Mouse (Mus musculus): ENCODE measurements around the gene Olfr1436. TPM values are rescaled to one million over a fixed set of nuclear protein-coding genes. Genes with fewer than 3 reads are reported as not detected.
"Not testable (repeated sequence)": the region's sequence is repeated elsewhere in the genome, so short reads cannot be mapped to it uniquely, and the experiment has no call there.

The Olfr1436 gene
- total RNA-seq (2014; rRNA removed; ENCODE audit: low replicate concordance) (not detected in 2 replicates), polyA plus RNA-seq (2015; fragmentation: Nextera tagmentation; extraction: Ambion mirVana) (not detected in 2 replicates)

- H3K27ac ChIP-seq (ENCODE audit: low read depth); H3K9ac ChIP-seq (replicated peaks; ENCODE audit: low read depth, low read length); H3K36me3 ChIP-seq (replicated peaks; ENCODE audit: control insufficient read depth, insufficient read depth, low read length); H3K27me3 ChIP-seq (ENCODE audit: control insufficient read depth, insufficient read depth, low read length); H3K4me2 ChIP-seq (ENCODE audit: low read depth, low read length); H3K4me3 ChIP-seq (ENCODE audit: low read depth, low read length); ATAC-seq (ENCODE audit: insufficient read depth, low read depth); DNase-seq (ENCODE audit: low spot score); H3K9me3 ChIP-seq (replicated peaks; ENCODE audit: control insufficient read depth, low read length); H3K4me1 ChIP-seq (ENCODE audit: control insufficient read depth, insufficient read depth): not testable (repeated sequence)
- WGBS = 59% methylated on average over 1 of the region's 1 CpGs
These were observed at the start of gene Olfr1436 for GRCm38 (mm10) chr19:12299030-12299429. Gene Olfr1436 (minus strand): TSS chr19:12299130.

GRCm38 (mm10) chr19:12335810-12336209 lies 36.9 kb upstream of the Olfr1436 start, which contains the start of gene Olfr1438-ps1:
Gene Olfr1438-ps1 (minus strand): TSS chr19:12335910.
- Histone ChIP-seq H3K27ac (ENCODE audit: low read depth) (no peak within 1 kb of the TSS), H3K4me1 (ENCODE audit: control insufficient read depth, insufficient read depth) (no peaks in the 10 kb centered on the region), H3K9me3 (replicated peaks; ENCODE audit: control insufficient read depth, low read length) (no peaks in the 10 kb centered on the region), H3K4me3 (ENCODE audit: low read depth, low read length) (no peak within 1 kb of the TSS), H3K27me3 (ENCODE audit: control insufficient read depth, insufficient read depth, low read length) (no peaks in the 10 kb centered on the region), H3K36me3 (replicated peaks; ENCODE audit: control insufficient read depth, insufficient read depth, low read length) (no peaks in the 10 kb centered on the region), H3K4me2 (ENCODE audit: low read depth, low read length) (no peak within 1 kb of the TSS), H3K9ac (replicated peaks; ENCODE audit: low read depth, low read length) (no peak within 1 kb of the TSS)
- TF ChIP-seq EP300 (IDR thresholded peaks at IDR 0.05; ENCODE audit: low read depth) (no peak), CTCF (IDR thresholded peaks at IDR 0.05; ENCODE audit: low read depth) (no peak)
- 68% methylated on average over 3 of the region's 3 CpGs for WGBS
- ATAC-seq (ENCODE audit: insufficient read depth, low read depth) = no peak
- no peak for DNase-seq (ENCODE audit: low spot score)

DNA sequence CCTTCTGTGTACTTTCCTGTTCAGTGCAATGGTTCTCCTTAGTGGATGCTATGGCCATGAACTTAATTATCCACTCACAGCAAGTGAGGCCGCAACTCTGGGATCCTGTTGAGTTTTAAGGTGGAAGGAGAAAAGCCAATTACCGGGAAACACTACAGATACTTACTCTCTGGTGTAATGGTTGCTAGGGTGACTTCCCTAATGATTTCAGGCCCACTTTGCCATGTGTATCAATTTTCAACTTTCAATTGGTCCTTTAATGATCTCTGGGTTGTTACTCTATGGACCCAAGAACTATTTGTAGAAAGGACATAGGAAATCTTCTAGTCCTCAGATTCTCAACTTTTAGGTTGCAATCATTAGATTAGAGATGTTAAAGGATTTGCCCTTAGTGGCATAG lies 26.1 kb upstream of the Olfr1436 start, which contains the start of gene Olfr1437:
Olfr1437 (minus strand) TSS at position 101 of the 400 bp plus-strand sequence.
- H3K4me1 ChIP-seq (ENCODE audit: control insufficient read depth, insufficient read depth) = no peaks in the 10 kb centered on the region

DNA sequence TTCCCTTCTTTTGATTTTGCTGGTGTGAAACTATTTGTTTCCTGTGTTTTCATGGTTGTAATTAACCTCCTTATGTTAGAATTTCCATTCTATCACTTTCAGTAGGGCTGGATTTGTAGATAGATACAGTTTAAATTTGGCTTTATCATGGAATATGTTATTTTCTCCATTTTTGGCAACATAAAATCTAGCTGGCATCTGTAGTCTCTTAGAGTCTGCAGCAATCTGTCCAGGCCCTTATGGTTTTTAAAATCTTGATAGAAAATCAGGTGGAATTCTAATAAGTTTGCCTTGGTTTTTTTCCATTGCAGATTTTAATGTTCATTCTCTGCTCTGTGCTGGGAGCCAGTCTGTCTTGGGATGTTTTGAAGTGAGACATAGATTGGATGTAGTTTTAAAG lies 6.0 kb downstream of the Olfr1436 start:
- no peaks in the 10 kb centered on the region for H3K36me3 ChIP-seq (replicated peaks; ENCODE audit: control insufficient read depth, insufficient read depth, low read length)
- no peaks in the 10 kb centered on the region for H3K4me1 ChIP-seq (ENCODE audit: control insufficient read depth, insufficient read depth)
- ATAC-seq (ENCODE audit: insufficient read depth, low read depth) (no peak), DNase-seq (ENCODE audit: low spot score) (no peak)
- no peak overlapping the region for H3K9ac ChIP-seq (replicated peaks; ENCODE audit: low read depth, low read length)
- H3K9me3 ChIP-seq (replicated peaks; ENCODE audit: control insufficient read depth, low read length) = no peaks in the 10 kb centered on the region
- no peak overlapping the region for H3K4me3 ChIP-seq (ENCODE audit: low read depth, low read length)
- no peak overlapping the region for H3K4me2 ChIP-seq (ENCODE audit: low read depth, low read length)
- H3K27me3 ChIP-seq (ENCODE audit: control insufficient read depth, insufficient read depth, low read length) = no peaks in the 10 kb centered on the region
- no peak overlapping the region for H3K27ac ChIP-seq (ENCODE audit: low read depth)
- no peak for TF ChIP-seq EP300 (IDR thresholded peaks at IDR 0.05; ENCODE audit: low read depth)
- no peak for TF ChIP-seq CTCF (IDR thresholded peaks at IDR 0.05; ENCODE audit: low read depth)

More for the DNA sequence above, 26.1 kb upstream of the Olfr1436 start, which contains the start of gene Olfr1437:
- Histone ChIP-seq H3K9ac (replicated peaks; ENCODE audit: low read depth, low read length) (no peak within 1 kb of the TSS), H3K27ac (ENCODE audit: low read depth) (no peak within 1 kb of the TSS), H3K27me3 (ENCODE audit: control insufficient read depth, insufficient read depth, low read length) (no peaks in the 10 kb centered on the region), H3K4me2 (ENCODE audit: low read depth, low read length) (no peak within 1 kb of the TSS), H3K9me3 (replicated peaks; ENCODE audit: control insufficient read depth, low read length) (no peaks in the 10 kb centered on the region), H3K36me3 (replicated peaks; ENCODE audit: control insufficient read depth, insufficient read depth, low read length) (no peaks in the 10 kb centered on the region), H3K4me3 (ENCODE audit: low read depth, low read length) (no peak within 1 kb of the TSS)
- no peak for TF ChIP-seq EP300 (IDR thresholded peaks at IDR 0.05; ENCODE audit: low read depth)
- no peak for TF ChIP-seq CTCF (IDR thresholded peaks at IDR 0.05; ENCODE audit: low read depth)
- ATAC-seq (ENCODE audit: insufficient read depth, low read depth) (no peak), DNase-seq (ENCODE audit: low spot score) (no peak)
- WGBS = 66% methylated on average over 2 of the region's 2 CpGs

GRCm38 (mm10) chr19:12279554-12279953 lies 19.4 kb downstream of the Olfr1436 start, which contains the start of gene Olfr1434:
Gene Olfr1434 (plus strand): TSS chr19:12279854.
- Histone ChIP-seq H3K9ac (replicated peaks; ENCODE audit: low read depth, low read length) (no peak within 1 kb of the TSS), H3K4me1 (ENCODE audit: control insufficient read depth, insufficient read depth) (no peaks in the 10 kb centered on the region), H3K27ac (ENCODE audit: low read depth) (no peak within 1 kb of the TSS), H3K27me3 (ENCODE audit: control insufficient read depth, insufficient read depth, low read length) (no peaks in the 10 kb centered on the region), H3K36me3 (replicated peaks; ENCODE audit: control insufficient read depth, insufficient read depth, low read length) (no peaks in the 10 kb centered on the region), H3K4me2 (ENCODE audit: low read depth, low read length) (no peak within 1 kb of the TSS), H3K4me3 (ENCODE audit: low read depth, low read length) (no peak within 1 kb of the TSS), H3K9me3 (replicated peaks; ENCODE audit: control insufficient read depth, low read length) (no peaks in the 10 kb centered on the region)
- ATAC-seq (ENCODE audit: insufficient read depth, low read depth) (no peak), DNase-seq (ENCODE audit: low spot score) (no peak)
- WGBS = 51% methylated on average over 2 of the region's 2 CpGs
- TF ChIP-seq EP300 (IDR thresholded peaks at IDR 0.05; ENCODE audit: low read depth) (no peak), CTCF (IDR thresholded peaks at IDR 0.05; ENCODE audit: low read depth) (no peak)

DNA sequence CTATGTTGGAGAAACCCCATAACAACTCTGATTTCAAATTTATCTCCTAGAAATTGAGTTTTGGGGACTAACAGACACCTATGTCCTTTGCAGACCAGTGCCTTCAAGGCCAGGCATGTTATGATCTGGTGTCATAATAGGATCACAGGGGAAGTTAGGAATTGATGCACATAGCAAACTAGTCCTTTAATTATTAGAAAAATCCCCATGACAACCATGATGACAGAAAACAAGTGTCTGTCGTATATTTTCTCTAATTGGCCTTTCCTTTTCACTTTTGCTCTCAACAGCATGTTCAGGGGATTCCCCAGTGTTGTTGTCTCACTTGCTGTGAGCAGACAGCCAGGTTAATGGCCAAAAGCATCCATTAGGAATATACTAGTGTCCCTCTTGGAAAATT lies 38.2 kb downstream of the Olfr1436 start, which contains the start of gene Olfr235:
Olfr235 (plus strand) TSS at position 301 of the 400 bp plus-strand sequence.
- H3K36me3 ChIP-seq (replicated peaks; ENCODE audit: control insufficient read depth, insufficient read depth, low read length) = no peaks in the 10 kb centered on the region
- H3K27ac ChIP-seq (ENCODE audit: low read depth) = no peak within 1 kb of the TSS
- H3K9ac ChIP-seq (replicated peaks; ENCODE audit: low read depth, low read length) = no peak within 1 kb of the TSS
- no peaks in the 10 kb centered on the region for H3K9me3 ChIP-seq (replicated peaks; ENCODE audit: control insufficient read depth, low read length)
- no peaks in the 10 kb centered on the region for H3K27me3 ChIP-seq (ENCODE audit: control insufficient read depth, insufficient read depth, low read length)
- H3K4me3 ChIP-seq (ENCODE audit: low read depth, low read length) = no peak within 1 kb of the TSS
- H3K4me1 ChIP-seq (ENCODE audit: control insufficient read depth, insufficient read depth) = no peaks in the 10 kb centered on the region
- TF ChIP-seq CTCF (IDR thresholded peaks at IDR 0.05; ENCODE audit: low read depth) (no peak), EP300 (IDR thresholded peaks at IDR 0.05; ENCODE audit: low read depth) (no peak)
- no peak for ATAC-seq (ENCODE audit: insufficient read depth, low read depth)
- WGBS = 45% methylated on average over 1 of the region's 1 CpGs
- no peak for DNase-seq (ENCODE audit: low spot score)
- no peak within 1 kb of the TSS for H3K4me2 ChIP-seq (ENCODE audit: low read depth, low read length)

Other genes starting within 250 kb of the Olfr1436 start
- gene Olfr1424, start 236.4 kb downstream of the Olfr1436 start, total RNA-seq (2014; rRNA removed; ENCODE audit: low replicate concordance) = not detected in 2 replicates
- not detected in 2 replicates for gene Olfr1424, start 236.4 kb downstream of the Olfr1436 start, polyA plus RNA-seq (2015; fragmentation: Nextera tagmentation; extraction: Ambion mirVana)
- gene Olfr1425, start 221.4 kb downstream of the Olfr1436 start, total RNA-seq (2014; rRNA removed; ENCODE audit: low replicate concordance) = not detected in 2 replicates
- not detected in 2 replicates for gene Olfr1425, start 221.4 kb downstream of the Olfr1436 start, polyA plus RNA-seq (2015; fragmentation: Nextera tagmentation; extraction: Ambion mirVana)
- not detected in 2 replicates for gene Olfr1426, start 207.1 kb downstream of the Olfr1436 start, total RNA-seq (2014; rRNA removed; ENCODE audit: low replicate concordance)
- not detected in 2 replicates for gene Olfr1426, start 207.1 kb downstream of the Olfr1436 start, polyA plus RNA-seq (2015; fragmentation: Nextera tagmentation; extraction: Ambion mirVana)
- not detected in 2 replicates for gene Olfr1427, start 195.8 kb downstream of the Olfr1436 start, total RNA-seq (2014; rRNA removed; ENCODE audit: low replicate concordance)
- not detected in 2 replicates for gene Olfr1427, start 195.8 kb downstream of the Olfr1436 start, polyA plus RNA-seq (2015; fragmentation: Nextera tagmentation; extraction: Ambion mirVana)
- gene Olfr1428, start 183.2 kb downstream of the Olfr1436 start, total RNA-seq (2014; rRNA removed; ENCODE audit: low replicate concordance) = not detected in 2 replicates
- gene Olfr1428, start 183.2 kb downstream of the Olfr1436 start, polyA plus RNA-seq (2015; fragmentation: Nextera tagmentation; extraction: Ambion mirVana) = not detected in 2 replicates
- gene Olfr76, start 175.9 kb downstream of the Olfr1436 start, total RNA-seq (2014; rRNA removed; ENCODE audit: low replicate concordance) = not detected in 2 replicates
- not detected in 2 replicates for gene Olfr76, start 175.9 kb downstream of the Olfr1436 start, polyA plus RNA-seq (2015; fragmentation: Nextera tagmentation; extraction: Ambion mirVana)
- not detected in 2 replicates for gene Olfr1555-ps1, start 129.0 kb downstream of the Olfr1436 start, total RNA-seq (2014; rRNA removed; ENCODE audit: low replicate concordance)
- not detected in 2 replicates for gene Olfr1555-ps1, start 129.0 kb downstream of the Olfr1436 start, polyA plus RNA-seq (2015; fragmentation: Nextera tagmentation; extraction: Ambion mirVana)
- not detected in 2 replicates for gene Olfr1431, start 98.5 kb downstream of the Olfr1436 start, total RNA-seq (2014; rRNA removed; ENCODE audit: low replicate concordance)
- gene Olfr1431, start 98.5 kb downstream of the Olfr1436 start, polyA plus RNA-seq (2015; fragmentation: Nextera tagmentation; extraction: Ambion mirVana) = not detected in 2 replicates
- not detected in 2 replicates for gene Olfr1432, start 66.5 kb downstream of the Olfr1436 start, total RNA-seq (2014; rRNA removed; ENCODE audit: low replicate concordance)
- gene Olfr1432, start 66.5 kb downstream of the Olfr1436 start, polyA plus RNA-seq (2015; fragmentation: Nextera tagmentation; extraction: Ambion mirVana) = not detected in 2 replicates
- gene Olfr262, start 57.5 kb downstream of the Olfr1436 start, total RNA-seq (2014; rRNA removed; ENCODE audit: low replicate concordance) = not detected in 2 replicates
- not detected in 2 replicates for gene Olfr262, start 57.5 kb downstream of the Olfr1436 start, polyA plus RNA-seq (2015; fragmentation: Nextera tagmentation; extraction: Ambion mirVana)
- not detected in 2 replicates for gene Olfr235, start 38.1 kb downstream of the Olfr1436 start, total RNA-seq (2014; rRNA removed; ENCODE audit: low replicate concordance)
- not detected in 2 replicates for gene Olfr235, start 38.1 kb downstream of the Olfr1436 start, polyA plus RNA-seq (2015; fragmentation: Nextera tagmentation; extraction: Ambion mirVana)
- gene Olfr1434, start 19.3 kb downstream of the Olfr1436 start, total RNA-seq (2014; rRNA removed; ENCODE audit: low replicate concordance) = not detected in 2 replicates
- not detected in 2 replicates for gene Olfr1434, start 19.3 kb downstream of the Olfr1436 start, polyA plus RNA-seq (2015; fragmentation: Nextera tagmentation; extraction: Ambion mirVana)
- gene Olfr1437, start 26.0 kb upstream of the Olfr1436 start, total RNA-seq (2014; rRNA removed; ENCODE audit: low replicate concordance) = not detected in 2 replicates
- gene Olfr1437, start 26.0 kb upstream of the Olfr1436 start, polyA plus RNA-seq (2015; fragmentation: Nextera tagmentation; extraction: Ambion mirVana) = not detected in 2 replicates
- not detected in 2 replicates for gene Olfr1438-ps1, start 36.8 kb upstream of the Olfr1436 start, total RNA-seq (2014; rRNA removed; ENCODE audit: low replicate concordance)
- gene Olfr1438-ps1, start 36.8 kb upstream of the Olfr1436 start, polyA plus RNA-seq (2015; fragmentation: Nextera tagmentation; extraction: Ambion mirVana) = not detected in 2 replicates
- gene Olfr1440, start 88.1 kb upstream of the Olfr1436 start, total RNA-seq (2014; rRNA removed; ENCODE audit: low replicate concordance) = not detected in 2 replicates
- not detected in 2 replicates for gene Olfr1440, start 88.1 kb upstream of the Olfr1436 start, polyA plus RNA-seq (2015; fragmentation: Nextera tagmentation; extraction: Ambion mirVana)
- not detected in 2 replicates for gene Olfr1441, start 118.3 kb upstream of the Olfr1436 start, total RNA-seq (2014; rRNA removed; ENCODE audit: low replicate concordance)
- gene Olfr1441, start 118.3 kb upstream of the Olfr1436 start, polyA plus RNA-seq (2015; fragmentation: Nextera tagmentation; extraction: Ambion mirVana) = not detected in 2 replicates
- gene Pfpl, start 128.8 kb upstream of the Olfr1436 start, total RNA-seq (2014; rRNA removed; ENCODE audit: low replicate concordance) = not detected in 2 replicates
- not detected in 2 replicates for gene Pfpl, start 128.8 kb upstream of the Olfr1436 start, polyA plus RNA-seq (2015; fragmentation: Nextera tagmentation; extraction: Ambion mirVana)
- gene Mpeg1, start 161.6 kb upstream of the Olfr1436 start, total RNA-seq (2014; rRNA removed; ENCODE audit: low replicate concordance) = 0.46 and 3.6 TPM in 2 replicates
- gene Mpeg1, start 161.6 kb upstream of the Olfr1436 start, polyA plus RNA-seq (2015; fragmentation: Nextera tagmentation; extraction: Ambion mirVana) = 0.36 and 0.37 TPM in 2 replicates
- gene Dtx4, start 202.3 kb upstream of the Olfr1436 start, total RNA-seq (2014; rRNA removed; ENCODE audit: low replicate concordance) = 1.5 and 3.8 TPM in 2 replicates
- 1.2 and 1.3 TPM in 2 replicates for gene Dtx4, start 202.3 kb upstream of the Olfr1436 start, polyA plus RNA-seq (2015; fragmentation: Nextera tagmentation; extraction: Ambion mirVana)
- 8.4 and 9.3 TPM in 2 replicates for gene Fam111a, start 246.6 kb upstream of the Olfr1436 start, total RNA-seq (2014; rRNA removed; ENCODE audit: low replicate concordance)
- 6.6 and 8.6 TPM in 2 replicates for gene Fam111a, start 246.6 kb upstream of the Olfr1436 start, polyA plus RNA-seq (2015; fragmentation: Nextera tagmentation; extraction: Ambion mirVana)

Measured in heart, postnatal 0 days (tissue).